Mouse (Mus musculus) hindbrain, embryonic 10.5 days (tissue): ENCODE measurements around the gene Ttc9c. TPM values are rescaled to one million over a fixed set of nuclear protein-coding genes. Genes with fewer than 3 reads are reported as not detected.

Experiments used
- polyA plus RNA-seq: library from polyadenylated mRNA; unstranded; fragments of >200 nt; fragmentation: Nextera tagmentation; extraction: Ambion mirVana; gene quantifications from 2 replicates; pipeline ENCODE4 v1.2.1, GENCODE M21; 2016

The Ttc9c gene
- polyA plus RNA-seq, 1 experiment from 2014 or later = 52.0 TPM

Other genes with a start within 250 kb of the Ttc9c start
- 0.09 and 0.21 TPM in 2 replicates for gene Slc22a8, start 228.1 kb downstream of the Ttc9c start, polyA plus RNA-seq
- 0.14 and 0.16 TPM in 2 replicates for gene Slc22a6, start 201.3 kb downstream of the Ttc9c start, polyA plus RNA-seq
- gene Chrm1, start 155.5 kb downstream of the Ttc9c start, polyA plus RNA-seq = 0.05 TPM in 2 replicates
- gene Slc3a2, start 96.0 kb downstream of the Ttc9c start, polyA plus RNA-seq = 128 and 146 TPM in 2 replicates
- gene Wdr74, start 83.5 kb downstream of the Ttc9c start, polyA plus RNA-seq = 112 and 115 TPM in 2 replicates
- 2.8 and 2.9 TPM in 2 replicates for gene 1700092M07Rik, start 78.6 kb downstream of the Ttc9c start, polyA plus RNA-seq
- 95.6 and 106 TPM in 2 replicates for gene Stx5a, start 77.9 kb downstream of the Ttc9c start, polyA plus RNA-seq
- gene Nxf1, start 62.3 kb downstream of the Ttc9c start, polyA plus RNA-seq = 233 and 249 TPM in 2 replicates
- 185 and 220 TPM in 2 replicates for gene Tmem223, start 48.3 kb downstream of the Ttc9c start, polyA plus RNA-seq
- gene Tmem179b, start 44.9 kb downstream of the Ttc9c start, polyA plus RNA-seq = 51.7 and 54.4 TPM in 2 replicates
- gene Taf6l, start 32.9 kb downstream of the Ttc9c start, polyA plus RNA-seq = 43.8 and 44.2 TPM in 2 replicates
- gene Polr2g, start 20.8 kb downstream of the Ttc9c start, polyA plus RNA-seq = 189 and 194 TPM in 2 replicates
- 7.2 and 8.3 TPM in 2 replicates for gene Zbtb3, start 16.8 kb downstream of the Ttc9c start, polyA plus RNA-seq
- 4.1 and 4.5 TPM in 2 replicates for gene Hnrnpul2, start 677 bp upstream of the Ttc9c start, polyA plus RNA-seq
- 0.31 TPM in 1 of 2 replicates, not detected in the other for gene AC129217.1, start 10.4 kb upstream of the Ttc9c start, polyA plus RNA-seq
- gene Bscl2, start 18.1 kb upstream of the Ttc9c start, polyA plus RNA-seq = 55.8 and 64.3 TPM in 2 replicates
- gene Gng3, start 19.9 kb upstream of the Ttc9c start, polyA plus RNA-seq = 66.7 and 140 TPM in 2 replicates
- 0.44 and 0.47 TPM in 2 replicates for gene Lrrn4cl, start 31.4 kb upstream of the Ttc9c start, polyA plus RNA-seq
- gene Ubxn1, start 52.2 kb upstream of the Ttc9c start, polyA plus RNA-seq = 201 and 202 TPM in 2 replicates
- 57.9 and 62.5 TPM in 2 replicates for gene Uqcc3, start 61.6 kb upstream of the Ttc9c start, polyA plus RNA-seq
- gene Lbhd1, start 64.4 kb upstream of the Ttc9c start, polyA plus RNA-seq = 111 and 112 TPM in 2 replicates
- not detected in 2 replicates for gene Gm49403, start 64.6 kb upstream of the Ttc9c start, polyA plus RNA-seq
- 139 and 159 TPM in 2 replicates for gene 1810009A15Rik, start 69.5 kb upstream of the Ttc9c start, polyA plus RNA-seq
- 0.22 TPM in 1 of 2 replicates, not detected in the other for gene Gm49416, start 69.6 kb upstream of the Ttc9c start, polyA plus RNA-seq
- 56.4 and 60.3 TPM in 2 replicates for gene Ints5, start 73.7 kb upstream of the Ttc9c start, polyA plus RNA-seq
- gene Ganab, start 78.7 kb upstream of the Ttc9c start, polyA plus RNA-seq = 113 and 125 TPM in 2 replicates
- 63.1 and 78.0 TPM in 2 replicates for gene B3gat3, start 101.0 kb upstream of the Ttc9c start, polyA plus RNA-seq
- gene Rom1, start 110.0 kb upstream of the Ttc9c start, polyA plus RNA-seq = 3.4 and 4.2 TPM in 2 replicates
- gene Eml3, start 110.2 kb upstream of the Ttc9c start, polyA plus RNA-seq = 21.3 and 24.9 TPM in 2 replicates
- 178 and 184 TPM in 2 replicates for gene Mta2, start 122.5 kb upstream of the Ttc9c start, polyA plus RNA-seq
- 39.3 and 41.2 TPM in 2 replicates for gene Tut1, start 134.5 kb upstream of the Ttc9c start, polyA plus RNA-seq
- gene Eef1g, start 147.7 kb upstream of the Ttc9c start, polyA plus RNA-seq = 402 and 497 TPM in 2 replicates
- gene Ahnak, start 170.0 kb upstream of the Ttc9c start, polyA plus RNA-seq = 8.1 and 11.0 TPM in 2 replicates